Mouse (Mus musculus) spleen, adult 10 weeks (tissue): ENCODE measurements around the gene Gm5862. TPM values are rescaled to one million over a fixed set of nuclear protein-coding genes. Genes with fewer than 3 reads are reported as not detected.

Source experiments
- polyA plus RNA-seq: library from polyadenylated mRNA; stranded (reverse); fragments of 350-450 nt; fragmentation: Illumina TruSeq; extraction: RNeasy Lipid Tissue Mini Kit (QIAGEN cat#74804); gene quantifications from one replicate; pipeline ENCODE4 v1.2.3, GENCODE M21; 2015; ENCODE audit warnings: low replicate concordance; ENCODE audit not compliant: insufficient read depth

Gm5862 gene
- polyA plus RNA-seq = not detected

DNA sequence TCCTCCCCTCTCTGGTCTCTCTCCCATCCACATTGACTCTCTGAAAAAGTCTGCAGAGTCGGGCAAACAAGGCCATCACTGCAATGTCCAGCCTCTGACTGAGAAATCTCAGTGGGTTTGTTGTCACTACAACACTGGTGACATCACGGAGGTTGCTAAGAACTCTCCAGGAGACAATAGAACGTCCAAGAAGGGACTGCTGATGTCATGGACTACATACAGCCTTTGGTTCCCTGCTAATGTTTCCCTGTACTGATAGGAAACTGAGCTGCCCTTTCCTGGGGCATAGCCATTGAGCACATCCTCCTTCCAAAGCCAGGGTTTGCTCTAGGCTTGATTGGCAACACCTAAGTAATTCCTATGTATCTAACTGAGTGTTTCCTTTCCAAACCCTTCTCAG is at the start of gene Gm5862:
Gm5862 (minus strand) TSS at position 101 of the 400 bp plus-strand sequence.

GRCm38 (mm10) chr5:26058481-26058880 is 35.8 kb upstream of the Gm5862 start, which contains the start of gene Gm7347:
TSS of gene Gm7347 (minus strand) at chr5:26058581.

DNA sequence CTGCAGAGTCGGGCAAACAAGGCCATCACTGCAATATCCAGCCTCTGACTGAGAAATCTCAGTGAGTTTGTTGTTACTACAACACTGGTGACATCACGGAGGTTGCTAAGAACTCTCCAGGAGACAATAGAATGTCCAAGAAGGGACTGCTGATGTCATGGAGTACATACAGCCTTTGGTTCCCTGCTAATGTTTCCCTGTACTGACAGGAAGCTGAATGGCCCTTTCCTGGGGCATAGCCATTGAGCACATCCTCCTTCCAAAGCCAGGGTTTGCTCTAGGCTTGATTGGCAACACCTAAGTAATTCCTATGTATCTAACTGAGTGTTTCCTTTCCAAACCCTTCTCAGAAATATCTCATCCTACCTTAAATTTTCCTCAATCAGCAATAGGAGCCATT is 16.7 kb upstream of the Gm5862 start, which contains the start of gene Speer4a:
Speer4a (minus strand) TSS at position 101 of the 400 bp plus-strand sequence.

DNA sequence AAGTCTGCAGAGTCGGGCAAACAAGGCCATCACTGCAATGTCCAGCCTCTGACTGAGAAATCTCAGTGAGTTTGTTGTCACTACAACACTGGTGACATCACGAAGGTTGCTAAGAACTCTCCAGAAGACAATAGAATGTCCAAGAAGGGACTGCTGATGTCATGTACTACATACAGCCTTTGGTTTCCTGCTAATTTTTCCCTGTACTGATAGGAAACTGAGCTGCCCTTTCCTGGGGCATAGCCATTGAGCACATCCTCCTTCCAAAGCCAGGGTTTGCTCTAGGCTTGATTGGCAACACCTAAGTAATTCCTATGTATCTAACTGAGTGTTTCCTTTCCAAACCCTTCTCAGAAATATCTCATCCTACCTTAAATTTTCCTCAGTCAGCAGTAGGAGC is 18.0 kb downstream of the Gm5862 start, which contains the start of gene Gm1979:
Gm1979 (minus strand) TSS at position 101 of the 400 bp plus-strand sequence.

DNA sequence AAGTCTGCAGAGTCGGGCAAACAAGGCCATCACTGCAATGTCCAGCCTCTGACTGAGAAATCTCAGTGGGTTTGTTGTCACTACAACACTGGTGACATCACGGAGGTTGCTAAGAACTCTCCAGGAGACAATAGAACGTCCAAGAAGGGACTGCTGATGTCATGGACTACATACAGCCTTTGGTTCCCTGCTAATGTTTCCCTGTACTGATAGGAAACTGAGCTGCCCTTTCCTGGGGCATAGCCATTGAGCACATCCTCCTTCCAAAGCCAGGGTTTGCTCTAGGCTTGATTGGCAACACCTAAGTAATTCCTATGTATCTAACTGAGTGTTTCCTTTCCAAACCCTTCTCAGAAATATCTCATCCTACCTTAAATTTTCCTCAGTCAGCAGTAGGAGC is 34.2 kb downstream of the Gm5862 start, which contains the start of gene Gm21698:
Gm21698 (minus strand) TSS at position 101 of the 400 bp plus-strand sequence.

GRCm38 (mm10) chr5:25972563-25972962 is 50.2 kb downstream of the Gm5862 start, which contains the start of gene Gm21680:
TSS of gene Gm21680 (minus strand) at chr5:25972663.

Other genes starting within 250 kb of the Gm5862 start
- gene Gm21663, start 80.5 kb downstream of the Gm5862 start, polyA plus RNA-seq = not detected
- gene Gm21671, start 68.5 kb downstream of the Gm5862 start, polyA plus RNA-seq = not detected
- not detected for gene Gm21680, start 50.3 kb downstream of the Gm5862 start, polyA plus RNA-seq
- not detected for gene Gm21698, start 34.3 kb downstream of the Gm5862 start, polyA plus RNA-seq
- not detected for gene Gm1979, start 18.1 kb downstream of the Gm5862 start, polyA plus RNA-seq
- not detected for gene Speer4a, start 16.6 kb upstream of the Gm5862 start, polyA plus RNA-seq
- not detected for gene Gm7347, start 35.7 kb upstream of the Gm5862 start, polyA plus RNA-seq
- not detected for gene Gm10471, start 66.4 kb upstream of the Gm5862 start, polyA plus RNA-seq
- not detected for gene 5031410I06Rik, start 82.4 kb upstream of the Gm5862 start, polyA plus RNA-seq
- gene Gm10220, start 98.5 kb upstream of the Gm5862 start, polyA plus RNA-seq = not detected
- not detected for gene Gm7361, start 234.8 kb upstream of the Gm5862 start, polyA plus RNA-seq